Mouse (Mus musculus) neural tube, embryonic 14.5 days (tissue): ENCODE data around the gene Clint1. TPM values are rescaled to one million over a fixed set of nuclear protein-coding genes. Genes with fewer than 3 reads are reported as not detected.
A peak's percentile ranks its signal among the peaks of the same experiment; 100 is the strongest.

Source experiments
- ATAC-seq: fragments of 200-750 bp; cut with Nextera tagmentation; 2 replicates; pipeline ENCODE4 v1.8.0; 2017; ENCODE audit warnings: low read depth, mild to moderate bottlenecking, moderate TSS enrichment, moderate library complexity
- H3K27ac ChIP-seq: fragments of 300-500 bp; sonication (generic); 2 replicates; pipeline ENCODE4 v1.5.1; 2014; ENCODE audit warnings: low read depth, mild to moderate bottlenecking, control low read depth, low read length, moderate library complexity, mixed read lengths
- H3K27me3 ChIP-seq: fragments of 300-500 bp; sonication (generic); 2 replicates; pipeline ENCODE4 v1.6.1; 2014; ENCODE audit warnings: low read length; ENCODE audit not compliant: control insufficient read depth, insufficient read depth
- H3K36me3 ChIP-seq: fragments of 300-500 bp; sonication (generic); 2 replicates; pipeline ENCODE4 v1.6.1; 2014; ENCODE audit warnings: low read length, mixed read lengths; ENCODE audit not compliant: control insufficient read depth, insufficient read depth
- H3K4me1 ChIP-seq: fragments of 300-500 bp; sonication (generic); 2 replicates; pipeline ENCODE4 v1.6.1; 2014; ENCODE audit warnings: low read length; ENCODE audit not compliant: control insufficient read depth, insufficient read depth
- H3K4me2 ChIP-seq: fragments of 300-500 bp; sonication (generic); 2 replicates; pipeline ENCODE4 v1.6.1; 2014; ENCODE audit warnings: mild to moderate bottlenecking, low read depth, low read length, control low read depth
- H3K4me3 ChIP-seq: fragments of 300-500 bp; sonication (generic); 2 replicates; pipeline ENCODE4 v1.5.1; 2014; ENCODE audit warnings: low read depth, low read length, control low read depth, mixed read lengths
- H3K9ac ChIP-seq: fragments of 300-500 bp; sonication (generic); replicated peaks from 2 replicates; pipeline ENCODE4 v1.6.1; 2014; ENCODE audit warnings: low read depth, mild to moderate bottlenecking, control low read depth, low read length, mixed read lengths
- H3K9me3 ChIP-seq: fragments of 300-500 bp; sonication (generic); 2 replicates; pipeline ENCODE4 v1.6.1; 2016; ENCODE audit warnings: low read length; ENCODE audit not compliant: control insufficient read depth
- WGBS: fragments of 180-500 bp; shearing (Covaris S2); extraction: QIAGEN DNeasy Blood & Tissue Kit; methylation state at CpG from one replicate; pipeline ENCODE4 v1.1.7; 2014; 5-methylcytosine and 5-hydroxymethylcytosine counted together
- polyA plus RNA-seq: library from polyadenylated mRNA; unstranded; fragments of >200 nt; fragmentation: Nextera tagmentation; extraction: Ambion mirVana; gene quantifications from 2 replicates; pipeline ENCODE4 v1.2.1, GENCODE M21; 2014

The Clint1 gene
- polyA plus RNA-seq, 1 experiment from 2014 or later = 34.5 TPM

DNA sequence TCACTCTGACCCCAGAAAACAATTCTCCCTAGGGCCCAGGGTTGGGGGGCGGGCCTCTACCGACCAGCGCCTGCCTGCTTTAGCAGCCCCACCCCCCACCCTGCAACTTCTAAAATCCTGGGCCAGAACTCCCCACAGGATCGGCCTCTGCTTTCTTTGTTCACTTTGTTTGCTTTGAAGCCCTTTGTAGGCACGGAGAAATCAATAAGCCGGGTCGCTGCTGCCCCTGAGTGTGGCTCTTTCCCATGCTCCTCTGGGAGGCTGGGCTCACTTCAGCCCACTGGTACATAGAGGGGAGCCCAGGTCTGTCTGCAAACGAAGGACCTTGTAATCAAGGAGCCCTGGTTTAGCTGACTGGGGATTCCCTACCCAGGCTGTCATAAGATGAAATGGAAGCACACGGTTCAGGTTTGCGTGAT lies 69.6 kb downstream of the Clint1 start:
- H3K9ac ChIP-seq = peak overlapping the region; percentile 4; the same call in 1 of the 2 replicates
- H3K4me2 ChIP-seq = peak overlapping the region; percentile 25; the same call in 1 of the 2 replicates
- 5% methylated on average over 10 of the region's 10 CpGs for WGBS
- H3K4me3 ChIP-seq = no peak overlapping the region
- H3K27ac ChIP-seq = peak overlapping the region; percentile 77
- peak; percentile 52 for ATAC-seq
- H3K4me1 ChIP-seq = peaks cover 12% of the 10 kb centered on the region
- no peaks in the 10 kb centered on the region for H3K9me3 ChIP-seq
- no peaks in the 10 kb centered on the region for H3K27me3 ChIP-seq
- no peaks in the 10 kb centered on the region for H3K36me3 ChIP-seq

DNA sequence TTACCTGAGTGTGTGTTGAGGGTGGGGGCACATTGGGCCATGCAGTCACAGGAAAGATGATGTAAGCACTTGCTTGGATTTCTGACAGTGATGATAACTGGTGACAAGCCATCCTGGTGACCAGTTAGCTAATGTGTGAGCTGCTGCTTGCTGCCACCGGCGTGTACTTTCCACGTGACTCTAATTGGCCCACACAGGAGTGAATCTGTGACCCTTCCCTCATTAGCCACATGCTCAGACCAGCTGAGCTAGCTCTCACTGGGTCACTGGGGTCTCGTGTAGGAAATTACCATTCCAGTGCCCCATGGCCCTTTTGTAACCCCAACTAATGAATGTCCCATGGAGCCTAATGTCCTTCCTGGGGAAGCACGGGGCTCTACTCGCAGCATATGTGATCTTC lies 73.6 kb downstream of the Clint1 start:
- Histone ChIP-seq H3K4me2 (no peak overlapping the region), H3K27me3 (no peaks in the 10 kb centered on the region), H3K27ac (peak overlapping the region; percentile 30; the same call in 1 of the 2 replicates), H3K9ac (no peak overlapping the region), H3K4me1 (peaks cover 12% of the 10 kb centered on the region), H3K9me3 (no peaks in the 10 kb centered on the region), H3K4me3 (no peak overlapping the region), H3K36me3 (no peaks in the 10 kb centered on the region)
- 30% methylated on average over 6 of the region's 6 CpGs for WGBS
- no peak for ATAC-seq

DNA sequence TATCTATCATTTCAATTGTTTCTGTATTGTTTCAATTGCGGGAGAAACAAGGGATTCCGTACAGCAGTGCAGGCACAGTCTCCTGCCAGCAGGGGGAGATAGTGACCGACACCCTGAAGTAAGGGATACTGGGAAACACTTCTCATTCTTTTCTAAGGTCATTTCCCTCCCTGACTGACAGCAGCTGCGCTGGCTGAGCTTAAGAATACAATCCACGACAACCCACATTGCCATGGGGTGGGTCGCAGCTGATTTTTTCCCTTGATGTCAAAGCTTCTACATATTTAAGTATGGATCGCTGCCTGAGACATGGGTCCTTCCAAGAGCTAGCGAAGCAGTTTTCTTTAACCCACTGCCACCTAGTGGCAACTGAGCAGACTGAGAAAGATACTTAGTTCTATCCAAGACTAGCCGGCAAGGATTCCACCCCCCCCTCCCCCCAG lies 74.8 kb downstream of the Clint1 start:
- peak overlapping the region; percentile 48 for H3K4me2 ChIP-seq
- no peak overlapping the region for H3K9ac ChIP-seq
- H3K27me3 ChIP-seq = no peaks in the 10 kb centered on the region
- WGBS = under 1% methylated on average over 9 of the region's 9 CpGs
- ATAC-seq = peak; percentile 90
- peak overlapping the region; percentile 30 for H3K4me3 ChIP-seq
- peaks cover 4% of the 10 kb centered on the region for H3K4me1 ChIP-seq
- H3K9me3 ChIP-seq = no peaks in the 10 kb centered on the region
- no peaks in the 10 kb centered on the region for H3K36me3 ChIP-seq
- peak overlapping the region; percentile 25; the same call in 1 of the 2 replicates for H3K27ac ChIP-seq

DNA sequence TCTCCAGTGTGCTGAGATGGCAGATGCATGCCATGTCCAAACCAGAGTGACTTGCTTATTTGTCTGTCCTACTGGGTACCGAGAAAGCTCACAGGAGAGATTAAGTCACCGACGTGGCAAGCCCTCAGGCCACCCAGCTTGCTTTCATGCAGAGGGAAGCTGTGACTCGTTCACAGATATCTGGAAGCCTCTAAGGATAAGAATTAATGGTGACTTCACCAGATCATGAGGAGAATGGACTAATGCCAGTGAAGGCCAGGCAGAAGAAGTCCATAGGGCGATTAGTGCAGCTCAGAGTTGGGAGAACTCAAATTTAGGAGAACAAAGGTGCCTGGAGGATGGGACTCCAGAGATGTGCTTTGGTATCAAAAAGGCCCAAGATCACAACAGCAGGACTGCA lies 75.6 kb downstream of the Clint1 start:
- 66% methylated on average over 5 of the region's 5 CpGs for WGBS
- Histone ChIP-seq H3K4me2 (no peak overlapping the region), H3K36me3 (0 out of 2 replicates have a peak, but pooled peaks cover 1% of the 10 kb centered on the region), H3K27ac (no peak overlapping the region), H3K9ac (no peak overlapping the region), H3K27me3 (no peaks in the 10 kb centered on the region), H3K4me1 (peaks cover 4% of the 10 kb centered on the region; the same call in 1 of the 2 replicates), H3K4me3 (no peak overlapping the region), H3K9me3 (no peaks in the 10 kb centered on the region)
- ATAC-seq = peak; percentile 5; the same call in 1 of the 2 replicates

DNA sequence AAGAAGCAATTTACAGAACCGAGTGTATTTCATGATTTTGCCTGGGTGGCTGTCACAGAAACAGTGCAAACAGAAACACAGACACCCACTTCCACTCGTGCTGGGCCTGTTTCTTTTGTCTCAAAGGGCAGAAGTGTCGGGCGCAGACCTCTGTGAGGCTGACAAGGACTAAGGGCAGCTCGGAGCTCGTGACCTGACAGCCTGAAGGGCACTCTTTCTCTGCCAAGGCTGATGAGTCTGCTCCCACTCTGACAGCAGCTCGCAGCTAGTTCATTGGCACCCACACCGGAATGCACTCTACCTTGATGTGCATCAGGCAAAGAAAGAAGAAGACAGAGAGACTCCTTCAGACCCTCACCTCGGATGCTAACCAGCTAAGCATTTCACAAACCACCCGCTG lies 77.7 kb downstream of the Clint1 start:
- 89% methylated on average over 10 of the region's 10 CpGs for whole genome bisulfite sequencing
- no peak overlapping the region for H3K27ac ChIP-seq
- no peaks in the 10 kb centered on the region for H3K27me3 ChIP-seq
- no peaks in the 10 kb centered on the region for H3K9me3 ChIP-seq
- H3K36me3 ChIP-seq = peaks cover 17% of the 10 kb centered on the region
- H3K9ac ChIP-seq = no peak overlapping the region
- ATAC-seq = no peak
- no peak overlapping the region for H3K4me2 ChIP-seq
- H3K4me1 ChIP-seq = peaks cover 4% of the 10 kb centered on the region; the same call in 1 of the 2 replicates
- H3K4me3 ChIP-seq = no peak overlapping the region

DNA sequence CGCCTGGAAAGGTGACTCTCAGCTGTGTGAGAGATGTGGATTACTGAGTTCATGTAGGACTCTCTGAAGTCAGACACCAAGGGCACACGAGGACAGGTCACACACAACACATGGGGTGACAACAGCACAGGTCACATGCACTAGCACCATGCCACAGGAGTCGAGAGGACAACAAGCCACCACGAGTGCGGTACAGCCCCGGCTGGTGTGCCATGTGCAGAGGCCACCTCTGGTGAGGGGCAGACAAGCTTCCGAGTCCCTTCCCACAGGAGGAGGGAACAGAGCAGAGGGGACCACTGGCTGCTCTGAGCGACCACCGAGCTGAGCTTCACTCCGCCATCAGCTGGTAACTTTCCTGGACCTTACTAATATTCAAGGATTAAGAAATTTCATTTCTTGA lies 80.9 kb downstream of the Clint1 start:
- H3K9ac ChIP-seq = no peak overlapping the region
- H3K4me3 ChIP-seq = no peak overlapping the region
- H3K36me3 ChIP-seq = peaks cover 17% of the 10 kb centered on the region
- ATAC-seq = no peak
- H3K27ac ChIP-seq = no peak overlapping the region
- H3K4me2 ChIP-seq = no peak overlapping the region
- WGBS = 94% methylated on average over 10 of the region's 10 CpGs
- no peaks in the 10 kb centered on the region for H3K4me1 ChIP-seq
- H3K9me3 ChIP-seq = no peaks in the 10 kb centered on the region
- no peaks in the 10 kb centered on the region for H3K27me3 ChIP-seq

DNA sequence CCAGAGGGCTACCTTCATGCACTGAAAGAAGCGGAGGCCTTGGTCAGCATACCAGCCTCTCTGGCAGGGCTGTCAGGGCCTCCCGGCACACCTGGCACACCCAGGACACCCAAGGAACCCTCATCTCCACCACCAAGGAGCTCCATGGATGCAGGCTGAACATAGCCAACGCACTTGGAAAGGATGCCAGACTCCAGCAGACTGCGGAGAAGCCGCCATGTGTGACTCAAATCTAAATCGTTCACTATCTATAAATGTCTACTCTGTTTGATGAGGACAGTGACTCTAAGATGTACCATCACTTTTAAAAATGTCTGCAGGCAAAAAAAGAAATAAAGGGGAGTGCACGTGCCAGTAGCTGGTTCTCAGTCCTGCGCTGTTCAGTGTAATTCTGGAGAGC lies 85.6 kb downstream of the Clint1 start:
- no peaks in the 10 kb centered on the region; the same call in 1 of the 2 replicates for H3K4me1 ChIP-seq
- H3K9me3 ChIP-seq = no peaks in the 10 kb centered on the region
- H3K4me2 ChIP-seq = no peak overlapping the region
- H3K27me3 ChIP-seq = no peaks in the 10 kb centered on the region
- no peak for ATAC-seq
- peaks cover 16% of the 10 kb centered on the region for H3K36me3 ChIP-seq
- H3K27ac ChIP-seq = no peak overlapping the region
- WGBS = 97% methylated on average over 8 of the region's 8 CpGs
- H3K9ac ChIP-seq = no peak overlapping the region
- H3K4me3 ChIP-seq = no peak overlapping the region

DNA sequence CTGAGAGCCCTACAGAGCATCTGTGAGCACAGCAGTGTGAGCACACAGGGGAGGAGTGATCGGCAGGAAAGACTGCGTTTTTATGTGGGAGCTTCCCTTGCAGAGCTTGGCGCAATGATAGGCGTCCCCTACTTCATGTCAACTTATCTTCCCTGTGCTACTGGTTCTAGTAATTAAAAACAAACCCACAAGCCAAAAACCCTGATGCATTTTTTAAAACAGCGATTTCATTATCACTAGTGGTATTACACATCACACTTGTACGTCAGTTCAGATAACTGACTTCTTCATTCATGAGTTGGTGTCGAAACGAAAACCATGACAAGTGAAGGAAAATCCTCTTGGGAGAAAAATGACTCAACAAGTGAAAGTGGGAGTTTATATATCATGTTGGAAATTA lies 87.1 kb downstream of the Clint1 start:
- Histone ChIP-seq H3K27me3 (no peaks in the 10 kb centered on the region), H3K9me3 (no peaks in the 10 kb centered on the region), H3K4me1 (peaks cover 9% of the 10 kb centered on the region; the same call in 1 of the 2 replicates), H3K4me2 (no peak overlapping the region), H3K9ac (no peak overlapping the region), H3K4me3 (no peak overlapping the region), H3K36me3 (peaks cover 4% of the 10 kb centered on the region; the same call in 1 of the 2 replicates), H3K27ac (no peak overlapping the region)
- ATAC-seq = no peak
- WGBS = 92% methylated on average over 8 of the region's 8 CpGs

DNA sequence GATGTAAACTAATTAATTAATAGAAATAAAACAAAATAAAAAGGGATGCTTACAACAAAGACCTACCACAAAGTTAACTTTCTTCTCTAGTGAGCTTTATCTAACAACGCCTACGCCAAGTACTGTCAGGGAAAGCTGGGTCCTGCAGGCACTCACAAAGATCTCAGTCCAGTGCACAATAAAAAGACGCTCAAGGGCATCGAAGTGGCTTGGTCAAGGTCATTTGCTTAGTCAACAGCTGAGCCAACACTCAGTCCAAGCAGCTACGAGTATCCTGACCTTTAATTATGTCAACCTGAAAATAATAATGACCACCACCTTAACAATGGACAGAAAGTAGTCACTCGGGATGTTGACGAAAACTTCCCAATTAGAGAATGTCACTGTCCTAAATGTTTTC lies 90.4 kb downstream of the Clint1 start:
- Histone ChIP-seq H3K9ac (no peak overlapping the region), H3K4me1 (peaks cover 9% of the 10 kb centered on the region; the same call in 1 of the 2 replicates), H3K4me3 (no peak overlapping the region), H3K4me2 (no peak overlapping the region), H3K9me3 (no peaks in the 10 kb centered on the region), H3K27me3 (no peaks in the 10 kb centered on the region), H3K27ac (no peak overlapping the region), H3K36me3 (no peaks in the 10 kb centered on the region)
- WGBS = 90% methylated on average over 7 of the region's 7 CpGs
- ATAC-seq = no peak
